Mouse (Mus musculus): Measurements from ENCODE around the gene Cadm3.

The Cadm3 gene

DNA sequence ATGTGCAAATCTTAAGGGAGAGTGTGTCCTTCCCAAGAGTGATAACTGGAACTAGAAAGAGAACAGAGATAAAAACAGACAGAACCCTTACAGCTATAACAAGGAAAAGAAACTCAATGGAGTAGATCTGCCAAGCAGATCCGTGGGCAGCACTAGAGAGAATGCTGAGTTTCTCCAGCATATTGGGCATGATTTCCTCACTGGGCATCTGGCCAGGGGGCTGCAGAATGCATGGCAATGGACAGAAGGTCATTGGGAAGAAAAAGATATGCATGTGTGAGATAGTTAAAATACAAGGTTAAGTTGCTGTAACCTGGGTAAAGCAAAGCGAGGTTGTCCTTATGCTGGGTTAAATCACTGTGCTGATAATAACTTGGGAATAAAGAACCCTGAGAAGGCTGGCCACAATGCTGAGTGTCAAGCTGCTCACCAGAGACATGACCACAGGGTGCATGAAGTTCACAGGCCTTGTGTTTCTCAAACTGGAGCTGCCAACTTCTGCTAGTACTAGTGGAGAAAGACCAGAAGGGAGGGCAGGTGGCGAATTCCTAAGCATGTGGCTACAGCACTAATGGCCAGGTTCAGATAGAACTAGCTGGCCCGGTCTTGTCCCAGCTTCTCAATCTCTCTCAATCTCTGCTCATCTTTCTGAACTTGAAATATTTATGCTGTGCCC lies 3.2 kb downstream of the Cadm3 start:
- ChIA-PET POLR2A (interaction anchor here in 1 of 4 experiments (0.7 to 0.9 kb wide), 2 partner anchors 13 to 14 kb away, joined by 3 read pairs; no protein-coding TSS in a partner anchor), CTCF (interaction anchor here in 2 of 4 experiments (0.9 to 1.0 kb wide), 2 partner anchors 8 to 13 kb away, joined by 3 read pairs; no protein-coding TSS in a partner anchor)

DNA sequence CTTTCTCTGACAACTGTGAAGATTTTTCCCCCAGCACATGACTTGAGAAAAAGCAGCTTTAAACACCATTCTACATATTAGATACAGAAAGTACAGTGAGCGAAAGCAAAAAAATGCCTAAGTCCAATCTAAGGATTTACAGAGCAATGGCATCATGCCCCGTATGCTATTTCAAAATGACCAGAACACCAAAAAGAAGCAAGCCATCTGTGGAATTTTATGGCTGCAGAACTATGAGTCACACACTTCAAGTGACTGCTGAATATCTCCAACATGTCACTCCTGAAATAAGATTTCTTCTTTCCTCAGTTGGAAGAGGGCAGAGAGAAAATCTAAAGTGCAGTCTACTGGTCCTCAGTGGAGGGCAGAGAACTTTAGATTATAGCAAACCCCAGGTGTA lies 4.1 kb downstream of the Cadm3 start:
- CTCF ChIA-PET = interaction anchor here in 1 of 4 experiments (0.5 to 1.0 kb wide), 2 partner anchors 14 to 1052 kb away, joined by 3 read pairs; no protein-coding TSS in a partner anchor

DNA sequence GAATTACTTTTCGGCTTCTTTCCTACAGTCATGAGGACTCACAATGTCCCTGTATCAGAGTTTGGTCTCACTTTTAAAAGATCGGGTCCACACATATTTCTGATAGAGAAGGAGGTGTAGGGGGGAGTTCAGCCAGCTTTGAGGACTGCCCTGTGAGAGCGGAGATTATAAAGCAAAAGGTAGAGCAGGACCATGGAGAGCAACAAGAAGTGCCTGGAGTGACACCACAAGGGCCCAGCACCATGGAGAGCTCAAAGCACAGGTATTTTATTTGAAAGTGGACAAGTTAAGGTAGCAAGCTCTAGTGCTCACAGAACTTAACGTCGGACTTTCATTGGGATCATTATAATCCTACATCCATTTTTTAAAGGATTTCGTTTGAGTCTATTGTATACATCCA lies 5.8 kb downstream of the Cadm3 start:
- ChIA-PET POLR2A (interaction anchor here in 2 of 4 experiments (1.2 to 1.4 kb wide), 2 partner anchors 12 to 13 kb away, joined by 3 to 4 read pairs; no protein-coding TSS in a partner anchor), CTCF (interaction anchor here in 3 of 4 experiments (1.1 to 2.8 kb wide), 4 partner anchors 12 to 38 kb away, joined by 3 to 6 read pairs (median 4); no protein-coding TSS in a partner anchor)

More for the DNA sequence above, 4.1 kb downstream of the Cadm3 start:
- POLR2A ChIA-PET = no interaction called here

DNA sequence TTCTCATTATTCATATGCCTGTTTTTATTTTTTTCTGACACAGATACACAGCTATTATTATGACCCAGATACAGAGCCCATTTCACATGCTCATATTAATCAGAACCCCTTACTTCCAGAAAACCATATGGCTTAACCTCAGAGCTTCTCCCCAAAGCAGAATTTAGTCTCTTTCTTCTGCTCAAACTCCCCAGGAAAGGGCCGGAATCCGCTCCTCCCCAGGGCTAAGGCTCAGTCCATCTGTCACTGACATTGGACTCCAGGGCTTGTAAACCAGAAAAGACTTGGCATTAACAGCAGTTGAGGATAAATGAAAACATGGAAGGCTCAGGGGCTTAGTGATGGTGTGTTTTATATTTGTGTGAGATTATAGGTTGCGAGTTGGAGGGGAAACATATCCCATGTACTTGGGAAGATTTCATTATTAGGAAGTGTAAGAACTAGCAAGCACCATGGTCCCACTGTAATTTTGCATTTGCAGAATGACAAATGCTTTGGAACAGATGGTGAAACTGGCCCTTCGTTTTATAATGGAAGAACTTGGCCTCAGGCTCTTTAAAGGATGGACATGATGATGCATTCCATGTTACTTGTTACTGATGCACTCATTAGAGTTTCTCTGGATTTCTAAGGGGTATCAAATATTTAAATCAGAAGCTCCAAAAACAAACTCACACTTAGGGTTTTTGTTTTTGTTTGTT lies 7.8 kb downstream of the Cadm3 start:
- POLR2A ChIA-PET = no interaction called here
- CTCF ChIA-PET = interaction anchor here in 1 of 4 experiments (2.8 kb wide), 1 partner anchor 20 kb away, joined by 6 read pairs; no protein-coding TSS in a partner anchor

DNA sequence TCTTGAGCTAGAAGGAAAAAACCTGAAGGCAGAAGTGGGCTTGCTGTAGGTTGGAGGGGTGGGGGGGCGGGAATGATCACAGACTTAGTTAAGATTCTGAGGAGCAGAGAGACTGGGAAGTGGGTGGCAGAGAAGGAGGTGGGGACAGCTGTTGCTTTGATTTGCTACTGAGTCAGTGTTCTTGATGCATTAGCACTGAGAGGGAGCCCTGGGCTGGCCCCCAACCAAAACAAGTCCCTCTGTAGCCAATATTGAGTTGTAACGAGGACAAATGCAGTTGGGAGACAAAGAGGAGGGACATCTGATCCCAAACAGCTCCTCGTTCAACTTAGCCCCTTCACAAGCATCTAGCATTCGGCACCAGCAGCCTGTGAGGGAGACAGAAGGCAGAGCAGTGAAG lies 9.7 kb downstream of the Cadm3 start:
- POLR2A ChIA-PET = no interaction called here
- CTCF ChIA-PET = interaction anchor here in 2 of 4 experiments (0.9 to 1.9 kb wide), 3 partner anchors 9 to 19 kb away, joined by 3 to 10 read pairs (median 3); no protein-coding TSS in a partner anchor

DNA sequence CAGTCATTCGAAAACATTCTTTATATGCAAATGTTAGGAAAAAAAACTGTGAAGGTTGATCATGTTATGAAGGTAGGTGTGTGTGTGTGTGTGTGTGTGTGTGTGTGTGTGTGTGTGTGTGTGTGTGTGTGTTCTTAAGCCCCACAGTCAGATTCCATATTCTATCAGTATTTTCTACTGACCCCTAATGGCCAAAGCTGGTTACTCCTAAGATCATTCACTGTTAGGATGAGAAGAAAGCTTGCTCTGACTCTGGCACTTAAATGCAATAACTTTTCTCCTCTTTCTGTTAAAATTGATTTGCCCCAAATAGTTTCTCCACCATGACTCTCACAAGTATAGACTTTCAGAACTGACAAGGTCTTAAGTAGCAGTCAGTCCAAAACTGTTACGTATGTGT lies 10.8 kb downstream of the Cadm3 start:
- ChIA-PET POLR2A (interaction anchor here in 2 of 4 experiments (0.6 to 1.2 kb wide), 2 partner anchors 11 to 706 kb away, joined by 3 to 9 read pairs; no protein-coding TSS in a partner anchor), CTCF (interaction anchor here (0.6 to 1.9 kb wide), 23 partner anchors 8 to 1759 kb away, joined by 3 to 16 read pairs (median 3); no protein-coding TSS in a partner anchor)

DNA sequence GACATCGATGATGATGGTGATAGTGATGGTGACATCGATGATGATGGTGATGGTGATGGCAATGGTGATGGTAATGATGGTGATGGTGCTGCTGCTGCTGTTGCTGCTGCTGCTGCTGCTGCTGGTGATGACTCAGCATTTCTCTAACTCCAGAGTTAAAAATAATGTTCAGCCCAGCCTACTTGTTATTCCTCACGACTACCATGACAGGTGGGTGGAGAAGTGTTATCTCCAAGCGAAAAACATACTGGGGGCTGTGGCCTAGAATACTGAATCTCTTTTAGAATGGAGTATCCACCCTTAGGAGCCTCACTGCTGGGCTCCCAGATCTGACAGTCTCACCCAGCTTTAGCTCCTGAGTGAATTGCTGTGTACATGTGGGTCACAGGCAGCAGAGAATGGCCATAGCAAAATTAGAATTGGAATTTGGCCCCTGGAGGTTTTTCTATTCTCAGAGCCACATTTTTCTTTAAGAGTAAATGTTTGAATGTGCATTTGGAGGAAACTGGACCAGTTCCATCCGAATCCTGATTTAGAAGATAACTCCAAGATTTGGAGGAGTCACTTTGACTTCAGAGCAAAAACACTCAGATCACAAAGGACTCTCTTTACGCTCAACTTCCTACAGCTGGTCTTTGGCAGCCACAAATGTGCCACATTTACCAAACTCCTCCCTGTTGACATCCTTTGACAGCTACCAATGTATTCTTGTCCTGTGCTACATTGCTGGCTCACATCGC lies 12.2 kb downstream of the Cadm3 start:
- POLR2A ChIA-PET = no interaction called here
- CTCF ChIA-PET = interaction anchor here in 1 of 4 experiments (1.2 to 1.9 kb wide), 2 partner anchors 11 to 16 kb away, joined by 5 to 9 read pairs; no protein-coding TSS in a partner anchor

DNA sequence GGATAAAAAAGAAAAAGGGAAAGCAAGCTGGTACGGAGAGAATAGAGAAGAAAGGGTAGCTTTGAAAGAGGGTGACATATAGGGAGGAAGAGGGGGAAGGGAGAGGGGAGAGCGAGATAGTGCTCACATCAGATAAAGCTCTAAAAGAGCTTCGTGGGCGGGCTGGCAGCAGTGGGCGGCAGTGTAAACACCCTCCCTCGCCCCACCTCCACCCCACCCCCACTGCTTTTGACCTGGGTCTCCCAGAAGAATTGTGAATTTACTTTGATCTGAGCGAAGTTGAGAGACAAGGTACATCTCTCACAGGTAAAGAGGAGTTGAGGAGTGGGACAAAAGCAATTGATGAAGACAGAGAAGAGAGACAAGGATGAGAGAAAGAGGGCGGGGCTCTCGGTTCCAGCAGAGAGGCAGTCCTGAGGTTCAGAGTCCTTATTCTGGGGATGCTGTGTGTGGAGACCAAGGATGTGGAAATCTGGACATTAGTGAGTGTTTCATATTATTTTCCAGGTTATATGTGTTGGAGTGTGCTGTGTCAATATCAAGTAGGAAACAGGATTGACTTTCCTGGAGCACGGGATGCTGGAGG lies 17.0 kb downstream of the Cadm3 start, which contains the start of gene Aim2:
Gene Aim2 (plus strand): TSS at position 508 of the 586 bp plus-strand sequence.
- POLR2A ChIA-PET = interaction anchor here in 2 of 4 experiments (0.7 to 1.3 kb wide), 2 partner anchors 11 to 14 kb away, joined by 3 to 4 read pairs; no protein-coding TSS in a partner anchor
- CTCF ChIA-PET = interaction anchor here in 2 of 4 experiments (1.1 to 1.5 kb wide), 4 partner anchors 11 to 822 kb away, joined by 3 to 5 read pairs (median 4); no protein-coding TSS in a partner anchor

DNA sequence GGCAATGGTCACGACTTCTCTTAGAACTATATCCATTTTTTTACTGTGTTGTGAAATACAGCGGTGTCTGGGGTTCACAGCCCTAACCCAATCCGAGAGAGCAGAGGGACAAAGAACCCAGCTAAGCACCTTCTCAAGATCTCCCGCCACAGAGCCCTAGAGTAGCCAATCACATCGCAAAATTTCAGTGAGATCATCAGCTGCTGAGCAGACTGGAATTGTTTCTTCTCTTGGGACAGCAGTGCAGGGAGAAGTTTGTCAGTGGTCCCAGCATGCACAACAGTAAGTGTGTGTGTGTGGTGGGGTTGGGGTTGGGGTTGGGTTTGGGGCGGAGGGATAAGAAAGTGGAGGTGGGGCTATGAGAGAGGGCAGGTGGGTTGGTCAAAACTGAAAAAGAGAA lies 17.5 kb downstream of the Cadm3 start:
- POLR2A ChIA-PET = interaction anchor here in 2 of 4 experiments (0.6 to 1.3 kb wide), 5 partner anchors 9 to 869 kb away, joined by 3 to 7 read pairs (median 3); no protein-coding TSS in a partner anchor

DNA sequence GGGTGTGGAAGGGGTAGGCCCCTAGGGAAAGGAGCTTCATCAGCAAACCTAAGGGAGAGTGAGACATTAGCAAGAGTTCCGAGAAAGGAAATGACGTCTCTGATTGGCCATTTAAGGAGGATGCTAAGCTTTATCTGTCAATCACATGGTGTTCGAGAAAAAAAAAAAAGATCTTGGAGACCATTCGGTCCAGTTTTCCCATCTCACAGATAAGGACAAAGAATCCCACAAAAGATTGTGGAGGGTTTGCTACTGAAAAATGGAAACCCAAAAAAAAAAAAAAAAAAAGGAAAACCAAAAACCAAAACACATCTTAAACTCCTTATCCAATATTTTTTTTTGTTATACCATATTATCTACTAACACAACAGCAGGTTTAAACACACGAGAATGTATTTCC lies 18.3 kb downstream of the Cadm3 start:
- POLR2A ChIA-PET = interaction anchor here in 3 of 4 experiments (0.6 to 1.6 kb wide), 8 partner anchors 10 to 1086 kb away, joined by 3 to 5 read pairs (median 3); no protein-coding TSS in a partner anchor
- CTCF ChIA-PET = interaction anchor here (0.5 to 1.9 kb wide), 11 partner anchors 8 to 937 kb away, joined by 3 to 9 read pairs (median 4); no protein-coding TSS in a partner anchor

More for the DNA sequence above, 17.5 kb downstream of the Cadm3 start:
- CTCF ChIA-PET = interaction anchor here in 3 of 4 experiments (0.5 to 1.9 kb wide), 8 partner anchors 10 to 938 kb away, joined by 3 to 9 read pairs (median 4); no protein-coding TSS in a partner anchor

DNA sequence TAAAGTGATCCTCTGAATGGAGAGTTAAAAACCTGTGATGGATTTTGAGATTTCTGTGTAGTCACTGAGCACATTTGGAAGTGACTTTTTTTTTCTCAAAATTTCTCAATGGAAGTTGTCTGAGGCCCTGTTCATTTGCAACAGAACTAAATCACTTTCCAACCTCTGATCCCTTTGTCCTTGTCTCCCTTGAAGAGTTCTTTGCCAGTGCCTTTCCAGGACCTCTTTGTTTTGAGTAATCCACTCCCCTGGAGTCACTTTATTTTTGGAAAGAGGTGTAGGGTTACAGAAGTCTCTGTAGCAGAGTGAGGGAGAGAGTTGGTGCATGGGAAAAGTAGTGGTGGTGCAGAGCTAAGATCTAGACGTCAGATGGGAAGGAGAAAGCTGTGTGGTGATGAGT lies 19.0 kb downstream of the Cadm3 start:
- POLR2A ChIA-PET = interaction anchor here in 3 of 4 experiments (0.6 to 1.6 kb wide), 7 partner anchors 9 to 1086 kb away, joined by 3 to 5 read pairs (median 3); no protein-coding TSS in a partner anchor
- CTCF ChIA-PET = interaction anchor here (0.6 to 1.9 kb wide), 7 partner anchors 8 to 797 kb away, joined by 3 to 9 read pairs (median 4); no protein-coding TSS in a partner anchor

DNA sequence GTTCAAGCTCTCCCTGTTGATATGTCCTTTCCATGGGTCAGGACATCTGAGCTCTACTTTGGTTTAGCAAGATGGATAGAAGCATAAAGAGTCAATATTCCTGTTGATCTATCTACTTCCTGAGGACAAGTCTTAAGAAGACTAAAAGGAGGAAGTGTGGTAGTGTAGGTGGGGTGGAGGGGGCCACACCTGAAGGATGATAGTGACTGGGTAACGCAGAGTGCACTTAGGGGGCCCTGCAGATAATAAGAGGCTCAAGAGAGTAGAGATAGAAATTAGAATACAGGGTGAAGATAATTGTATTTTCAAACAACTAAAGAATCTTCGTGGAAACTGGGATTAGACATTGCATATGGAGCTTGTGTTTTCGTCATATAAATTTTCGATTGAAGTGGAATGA lies 22.4 kb downstream of the Cadm3 start:
- ChIA-PET CTCF (no interaction called here), POLR2A (interaction anchor here in 1 of 4 experiments (1.5 kb wide), 1 partner anchor 11 kb away, joined by 9 read pairs; no protein-coding TSS in a partner anchor)

DNA sequence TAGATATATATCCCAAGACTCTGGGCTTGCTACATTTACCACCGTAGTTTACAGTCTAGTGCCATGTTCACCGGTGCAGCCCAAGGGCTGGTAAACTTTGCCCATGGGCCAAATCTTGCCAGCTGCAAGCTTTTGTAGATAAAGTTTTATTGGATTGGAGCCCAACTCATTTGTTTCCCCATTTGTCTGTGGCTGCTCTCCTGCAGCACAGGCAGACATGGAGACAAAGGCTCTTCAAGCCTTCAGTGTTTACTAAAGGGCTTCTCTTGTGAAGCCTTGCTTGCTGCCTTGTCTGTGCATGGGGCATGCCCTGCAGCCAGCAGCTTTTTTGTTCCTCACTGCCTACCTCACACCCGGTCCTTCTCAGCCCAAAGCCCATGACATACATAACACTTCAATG lies 23.6 kb downstream of the Cadm3 start:
- ChIA-PET CTCF (no interaction called here), POLR2A (no interaction called here)

DNA sequence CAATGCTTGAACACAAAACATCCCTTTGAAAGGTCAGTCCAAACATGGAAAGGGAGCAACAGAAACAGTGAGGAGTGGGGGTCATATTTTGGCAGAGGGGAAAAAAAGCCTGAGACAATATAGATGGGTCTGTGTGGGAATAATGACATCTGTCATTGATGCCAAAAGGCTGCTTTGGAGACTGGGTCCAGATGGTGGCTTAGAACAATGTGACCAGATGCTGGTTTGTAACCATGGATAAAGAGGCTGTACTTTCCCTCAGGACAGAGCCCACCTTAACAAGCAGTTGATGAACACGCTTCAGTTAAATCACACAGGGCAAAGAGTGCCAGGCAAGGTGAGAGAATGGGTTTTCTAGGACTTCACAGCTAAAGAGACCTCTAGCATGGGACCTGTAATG lies 25.1 kb downstream of the Cadm3 start:
- POLR2A ChIA-PET = no interaction called here
- CTCF ChIA-PET = interaction anchor here in 1 of 4 experiments (1.0 kb wide), 1 partner anchor 83 kb away, joined by 5 read pairs; no protein-coding TSS in a partner anchor

DNA sequence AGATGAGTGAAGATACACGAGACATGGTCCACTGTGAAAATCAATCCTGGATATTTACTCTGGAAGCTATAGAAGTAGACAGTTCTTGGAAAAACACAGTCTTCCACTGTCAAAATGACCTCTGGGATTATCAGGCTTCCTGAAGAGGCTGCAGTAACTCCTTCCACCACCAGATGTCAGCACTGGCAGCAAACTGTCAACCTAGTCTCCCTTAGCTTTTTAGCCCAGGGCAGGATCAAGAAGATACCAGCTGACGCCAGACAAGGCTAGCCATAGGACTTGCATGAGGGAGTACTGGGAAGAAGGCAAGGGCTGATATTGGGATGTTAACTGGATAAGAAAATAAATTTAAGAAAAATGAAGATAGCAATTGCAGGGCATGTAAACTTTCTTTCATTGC lies 28.0 kb downstream of the Cadm3 start:
- POLR2A ChIA-PET = interaction anchor here in 2 of 4 experiments (0.6 to 1.2 kb wide), 3 partner anchors 9 to 51 kb away, joined by 3 read pairs; no protein-coding TSS in a partner anchor
- CTCF ChIA-PET = interaction anchor here in 3 of 4 experiments (0.6 to 2.2 kb wide), 18 partner anchors 9 to 58 kb away, joined by 3 to 10 read pairs (median 5); no protein-coding TSS in a partner anchor

DNA sequence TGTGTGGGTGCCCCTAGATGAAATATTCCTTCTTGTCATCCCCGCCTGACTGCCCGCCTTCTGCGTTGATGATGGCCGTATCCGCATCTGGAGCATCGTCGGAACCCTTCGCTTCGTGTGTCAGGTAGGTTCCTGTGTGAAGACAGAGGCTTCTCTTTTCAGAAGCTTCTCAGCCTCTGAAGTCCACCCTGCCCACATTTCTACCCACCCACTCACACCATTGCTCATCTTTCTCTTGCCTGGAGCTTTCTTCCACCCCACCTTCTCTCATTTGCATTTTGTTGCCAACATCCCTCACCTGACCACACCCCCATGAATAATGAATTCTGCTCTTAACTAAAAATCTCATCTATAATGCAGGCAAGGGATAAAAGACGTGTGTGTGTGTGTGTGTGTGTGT lies 30.5 kb downstream of the Cadm3 start:
- ChIA-PET POLR2A (interaction anchor here in 1 of 4 experiments (0.7 kb wide), 1 partner anchor 65 kb away, joined by 3 read pairs; no protein-coding TSS in a partner anchor), CTCF (no interaction called here)

DNA sequence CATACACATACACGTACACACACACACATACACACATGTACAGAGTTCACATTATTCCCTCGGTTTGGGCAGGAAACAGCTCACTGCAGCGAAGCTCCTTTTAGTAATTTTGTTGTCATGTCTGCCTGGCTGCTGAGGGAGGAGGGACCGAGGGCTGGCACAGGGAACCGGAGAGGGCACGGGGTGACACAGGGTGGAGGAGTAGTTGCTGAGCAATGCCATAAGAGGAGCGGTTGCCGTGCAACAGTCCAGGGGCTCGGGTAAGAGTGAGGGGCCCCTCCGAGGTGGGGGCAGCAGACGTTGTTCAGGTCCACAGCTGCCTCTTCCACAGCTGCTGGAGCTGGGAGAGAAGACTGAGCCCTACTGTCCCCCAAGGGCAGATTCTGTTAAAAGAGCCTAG lies 31.6 kb downstream of the Cadm3 start:
- CTCF ChIA-PET = interaction anchor here in 1 of 4 experiments (0.7 to 1.5 kb wide), 2 partner anchors 12 to 21 kb away, joined by 4 to 5 read pairs; no protein-coding TSS in a partner anchor
- POLR2A ChIA-PET = interaction anchor here in 2 of 4 experiments (0.6 to 0.7 kb wide), 2 partner anchors 8 to 1962 kb away, joined by 4 to 5 read pairs; no protein-coding TSS in a partner anchor

Measured in embryonic stem cell, embryonic (primary cell).